In the genomic region with DNA sequence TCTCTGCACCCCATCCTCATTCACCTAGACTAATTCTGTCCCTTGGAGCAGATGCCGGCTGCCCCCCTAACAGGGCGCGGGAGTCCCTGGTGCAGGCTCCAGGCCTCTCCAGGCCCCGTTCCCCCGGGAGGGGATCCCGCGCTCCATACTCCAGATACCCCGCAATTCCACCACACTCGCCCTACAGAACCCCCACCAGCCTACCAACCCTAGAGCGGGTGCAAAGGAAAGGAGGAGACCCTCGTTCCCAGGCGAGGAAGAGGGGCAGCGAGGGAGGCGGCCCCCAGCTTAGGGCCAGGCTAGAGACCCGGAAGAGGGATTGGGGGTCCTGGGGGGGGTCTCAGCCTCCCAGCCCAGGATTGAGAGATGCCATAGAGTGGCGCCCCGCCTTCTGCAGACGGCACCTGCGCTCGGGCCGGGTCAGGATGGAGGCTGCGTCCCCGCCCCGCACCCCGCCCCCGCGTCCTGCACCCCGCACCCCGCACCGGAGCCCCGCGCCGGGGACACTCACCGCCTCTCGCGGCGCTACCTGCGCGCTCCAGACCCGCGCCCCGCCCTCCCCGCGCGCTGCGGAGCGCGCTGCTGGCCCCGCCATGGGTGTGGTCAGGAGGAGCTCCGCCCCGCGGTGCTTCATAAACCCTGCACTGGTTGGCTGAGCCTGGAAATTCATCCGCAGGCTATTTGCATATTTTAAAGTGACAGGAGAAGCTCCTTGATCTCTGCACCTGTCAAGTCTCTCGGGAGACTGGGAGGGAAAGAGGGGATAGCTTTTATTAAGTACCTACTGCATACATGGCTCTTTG, we compare ENCODE assay signal across 8 mouse cellular contexts. TPM values are rescaled to one million over a fixed set of nuclear protein-coding genes. Genes with fewer than 3 reads are reported as not detected.
A peak's percentile ranks its signal among the peaks of the same experiment; 100 is the strongest.
DNase-seq lines count a peak whose midpoint lies in the region; TF ChIP-seq lines count a peak whose summit lies in the region.

A gene (minus strand): TSS at position 595 of the 803 bp plus-strand sequence.

- H3K79me2 ChIP-seq in macrophage (ENCODE audit: inconsistent target): no peaks in the 10 kb centered on the region

- H3K4me3 ChIP-seq in left cerebral cortex, adult 2 months: peak within 1 kb of the TSS; percentile 90
- peak within 1 kb of the TSS; percentile 44 for H3K4me3 ChIP-seq in macrophage (ENCODE audit: inconsistent target)

- peak within 1 kb of the TSS; percentile 97 for H3K27ac ChIP-seq in left cerebral cortex, adult 2 months
- no peak within 1 kb of the TSS for H3K27ac ChIP-seq in macrophage

- peak; percentile 95 for DNase-seq in ZHBTc4 (ENCODE audit: low read depth, low spot score)
- DNase-seq in cerebellum, postnatal 14 days: peak; percentile 91
- peak; percentile 81 to 84 for DNase-seq in frontal cortex, postnatal 10 days (ENCODE audit: low spot score in 2 of 2)
- DNase-seq in induced T-regulatory cell, adult 2 months (ENCODE audit: low read depth): peak; percentile 96
- DNase-seq in left cerebral cortex, adult 2 months (ENCODE audit: extremely low spot score in 1 of 2, low spot score in 2 of 2): peak; percentile 82 to 89
- DNase-seq in right cerebral cortex, adult 2 months (ENCODE audit: low spot score in 2 of 2): peak; percentile 80 to 81
- peak; percentile 55 for DNase-seq in yolk sac, embryonic 10.5 days (ENCODE audit: low spot score)

- no peak for TF ChIP-seq CTCF in left cerebral cortex, adult 2 months (IDR thresholded peaks at IDR 0.05)

- intact Hi-C loops in left cerebral cortex, adult 2 months (cut with DNase I): loop anchor here (1.0 kb wide), 1 partner anchor 54 kb away; a partner anchor contains a TSS

- 4% methylated on average over 39 of the region's 54 CpGs for WGBS in macrophage (ENCODE audit: missing documents)

- H3K36me3 ChIP-seq in macrophage (ENCODE audit: inconsistent target): no peaks in the 10 kb centered on the region

RNA-seq across cellular contexts. Expression of the gene that starts here (rescaled TPM):
- total RNA-seq in left cerebral cortex, adult 2 months (2021): 100 to 1,000 TPM; 184 TPM
- 10 to 100 TPM; 13.6 to 90.1 (median 57.2) TPM for total RNA-seq in macrophage (2018; cell fraction: chromatin; rRNA removed)
- total RNA-seq in macrophage (2018; cell fraction: cytosol; rRNA removed): 10 to 100 TPM in 13 of 26 experiments, 1 to 10 TPM in 13; 7.6 to 13.2 (median 10.2) TPM
- total RNA-seq in macrophage (2018; cell fraction: nucleus; rRNA removed): 10 to 100 TPM in 24 of 26 experiments, 1 to 10 TPM in 2; 7.8 to 36.0 (median 18.9) TPM
- polyA plus RNA-seq in macrophage (2018): 5.0 to 6.2 TPM (median 5.8 TPM) in 3 replicates
